8 mouse cellular contexts compared by ENCODE assay signal in the genomic region with DNA sequence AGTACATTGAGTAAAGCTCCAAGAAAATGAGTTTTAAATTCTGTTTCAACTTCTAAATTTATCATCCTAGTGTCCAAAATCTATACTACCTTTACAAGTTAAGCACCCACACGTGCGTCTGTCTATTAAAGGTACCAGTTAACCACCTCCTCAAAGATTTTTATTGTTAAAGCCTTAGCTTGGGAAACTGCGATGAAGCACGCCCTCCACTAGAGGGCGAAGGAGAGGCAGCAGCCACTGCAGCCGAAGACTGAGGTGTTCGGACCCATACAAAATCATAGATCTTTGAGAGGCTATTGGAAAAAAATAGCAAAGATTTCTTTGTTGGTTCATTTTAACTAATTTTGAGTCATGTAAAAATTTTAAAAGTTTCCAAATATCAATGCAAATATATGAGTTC. TPM values are rescaled to one million over a fixed set of nuclear protein-coding genes. Genes with fewer than 3 reads are reported as not detected.
DNase-seq lines count a peak whose midpoint lies in the region; ATAC-seq and TF ChIP-seq lines count a peak whose summit lies in the region.

No protein-coding gene starts in this region.

- no peak overlapping the region for H3K9ac ChIP-seq in hindbrain, embryonic 13.5 days

- 18% methylated on average over 7 of the region's 7 CpGs for WGBS in hindbrain, embryonic 10.5 days
- 14% methylated on average over 7 of the region's 7 CpGs for WGBS in hindbrain, embryonic 13.5 days
- 6% methylated on average over 7 of the region's 7 CpGs for WGBS in thymus, adult 2 months

- H3K27ac ChIP-seq in hindbrain, embryonic 10.5 days: no peak overlapping the region
- H3K27ac ChIP-seq in hindbrain, embryonic 13.5 days: no peak overlapping the region
- H3K27ac ChIP-seq in thymus, adult 2 months (ENCODE audit: control insufficient read depth, insufficient read depth, low read length): no peak overlapping the region

- no peak for TF ChIP-seq POLR2A in thymus, adult 2 months (IDR thresholded peaks at IDR 0.05; ENCODE audit: control insufficient read depth, extremely low read depth, insufficient read depth, low read length, poor library complexity)

- no peak for ATAC-seq in hindbrain, embryonic 13.5 days (ENCODE audit: low FRiP score)
- peak; percentile 76 to 90; a peak in 3 of 4 replicates for ATAC-seq in hematopoietic stem cell, adult 5-6 weeks (replicated peaks in 1 of 2; ENCODE audit: insufficient read depth in 1 of 2, low FRiP score in 2 of 2, low TSS enrichment in 1 of 2, low read depth in 1 of 2, poor library complexity in 2 of 2, severe bottlenecking in 2 of 2)

- peak; percentile 46 for DNase-seq in hindbrain, embryonic 10.5 days (ENCODE audit: low spot score)
- no peak for DNase-seq in thymus, adult 2 months
- no peak for DNase-seq in thymus, postnatal 36 days
- DNase-seq in cerebellum, adult 11-12 months: peak; percentile 21
- peak; percentile 3 for DNase-seq in skeletal muscle tissue, adult 2 months (ENCODE audit: low read depth, low spot score)
- no peak for DNase-seq in frontal cortex, postnatal 25 days (ENCODE audit: low spot score in 2 of 2)

- 0 out of 2 replicates have a peak, but pooled peaks have one; percentile 23 for TF ChIP-seq CTCF in thymus, adult 2 months (IDR thresholded peaks at IDR 0.05; ENCODE audit: borderline replicate concordance, control insufficient read depth, extremely low read depth, insufficient read depth, low read length, poor library complexity)

- H3K4me1 ChIP-seq in hindbrain, embryonic 10.5 days (replicated peaks): no peaks in the 10 kb centered on the region
- no peaks in the 10 kb centered on the region for H3K4me1 ChIP-seq in hindbrain, embryonic 13.5 days (replicated peaks)
- H3K4me1 ChIP-seq in thymus, adult 2 months (replicated peaks; ENCODE audit: control insufficient read depth, insufficient read depth, low read length): no peaks in the 10 kb centered on the region

- 0 out of 2 replicates have a peak, but pooled peaks cover 6% of the 10 kb centered on the region for H3K27me3 ChIP-seq in hindbrain, embryonic 10.5 days (ENCODE audit: insufficient read depth, poor library complexity, severe bottlenecking)
- H3K27me3 ChIP-seq in hindbrain, embryonic 13.5 days: no peaks in the 10 kb centered on the region
- no peaks in the 10 kb centered on the region for H3K27me3 ChIP-seq in thymus, adult 2 months (ENCODE audit: control insufficient read depth, insufficient read depth, low read length)

- no peak overlapping the region for H3K4me2 ChIP-seq in hindbrain, embryonic 13.5 days

- H3K9me3 ChIP-seq in hindbrain, embryonic 10.5 days: no peaks in the 10 kb centered on the region
- H3K9me3 ChIP-seq in hindbrain, embryonic 13.5 days: no peaks in the 10 kb centered on the region

- no peaks in the 10 kb centered on the region for H3K36me3 ChIP-seq in hindbrain, embryonic 10.5 days
- no peaks in the 10 kb centered on the region for H3K36me3 ChIP-seq in hindbrain, embryonic 13.5 days
- no peaks in the 10 kb centered on the region for H3K36me3 ChIP-seq in thymus, adult 2 months (ENCODE audit: control insufficient read depth, insufficient read depth, low read length)

- H3K4me3 ChIP-seq in hindbrain, embryonic 10.5 days: no peak overlapping the region
- no peak overlapping the region for H3K4me3 ChIP-seq in hindbrain, embryonic 13.5 days
- H3K4me3 ChIP-seq in thymus, adult 2 months (ENCODE audit: control insufficient read depth, insufficient read depth, low read length): no peak overlapping the region

RNA-seq across cellular contexts. Expression of a gene that starts 8.3 kb away (rescaled TPM):
- polyA plus RNA-seq in hindbrain, embryonic 10.5 days (2016; fragmentation: Nextera tagmentation; extraction: Ambion mirVana): 12.9 and 38.4 TPM in 2 replicates
- polyA plus RNA-seq in hindbrain, embryonic 13.5 days (2015; fragmentation: Nextera tagmentation; extraction: Ambion mirVana): 31.0 and 40.1 TPM in 2 replicates
- polyA plus RNA-seq in thymus, adult 2 months (2012; rRNA removed): 0.77 and 1.00 TPM in 2 replicates
- not detected in 2 replicates for total RNA-seq in hematopoietic stem cell, adult 5-6 weeks (2017)

Comparison
In these comparisons a context has a peak if more than half of its experiments do, and no peak if none do; other contexts are left out.
1. DNase-seq: peak in hindbrain, embryonic 10.5 days (single experiment), cerebellum, adult 11-12 months (single experiment) and skeletal muscle tissue, adult 2 months (single experiment); none in thymus, adult 2 months (single experiment), thymus, postnatal 36 days (0 of 2) and frontal cortex, postnatal 25 days (0 of 2).